Mouse (Mus musculus) cortical plate, adult 2 months (tissue): Measurements from ENCODE around the gene Tspan17.
A peak's percentile ranks its signal among the peaks of the same experiment; 100 is the strongest.

Experiments used
- CTCF ChIP-seq: fragments of 200-500 bp; IDR thresholded peaks from 2 replicates; pipeline ENCODE4 v1.5.1; 2011; ENCODE audit warnings: mild to moderate bottlenecking, control low read depth, low read length; ENCODE audit not compliant: insufficient read depth; ENCODE audit errors: extremely low read depth
- POLR2A ChIP-seq: fragments of 200-500 bp; IDR thresholded peaks from 2 replicates; pipeline ENCODE4 v1.6.1; 2011; ENCODE audit warnings: mild to moderate bottlenecking, low read length, control low read depth; ENCODE audit not compliant: insufficient read depth; ENCODE audit errors: extremely low read depth

GRCm38 (mm10) chr13:54765281-54766191 is 23.6 kb upstream of the Tspan17 start:
- TF ChIP-seq POLR2A: 0 out of 2 replicates have a peak, but pooled peaks have one; percentile 20
- no peak for TF ChIP-seq CTCF
